Mouse (Mus musculus) Patski (cell line): Measurements from ENCODE around the gene Rnf39. TPM values are rescaled to one million over a fixed set of nuclear protein-coding genes. Genes with fewer than 3 reads are reported as not detected.

Source experiments
- ATAC-seq: fragments of 100-300 bp; one replicate; pipeline ENCODE4 v1.8.0; 2021
- CTCF ChIA-PET: fragments of 350-600 bp; sonication (Branson Sonifier 250); formaldehyde crosslinking; loops from one replicate; lab custom pipeline; 2022; ENCODE audit warnings: inconsistent platforms; lab: Charles Lee
- POLR2A ChIA-PET: fragments of 350-600 bp; sonication (Branson Sonifier 250); formaldehyde crosslinking; loops from one replicate; lab custom pipeline; 2022; ENCODE audit warnings: antibody characterized with exemption, inconsistent platforms; lab: Charles Lee
- DNase-seq: peaks from one replicate; pipeline ENCODE4 v3.0.0-alpha.2; 2011; ENCODE audit warnings: low read depth, low spot score
- H3K27me3 ChIP-seq: fragments of 371-371 bp; one replicate; pipeline ENCODE4 v1.5.1; 2021
- CTCF ChIP-seq: fragments of 100-300 bp; IDR thresholded peaks from one replicate; pipeline ENCODE4 v1.5.1; 2021
- in situ Hi-C: fragments of 300-500 bp; cut with MboI; formaldehyde crosslinking; loops from 3 replicates; pipeline ENCODE4 v1.11.1; 2018; ENCODE audit warnings: low pct_unique_long_range_greater_than_20kb, mixed read lengths
- polyA plus RNA-seq: library from polyadenylated mRNA; unstranded; gene quantifications from one replicate; pipeline ENCODE4 v1.2.3, GENCODE M21; 2021

Gene Rnf39
- polyA plus RNA-seq: 0.45 TPM

DNA sequence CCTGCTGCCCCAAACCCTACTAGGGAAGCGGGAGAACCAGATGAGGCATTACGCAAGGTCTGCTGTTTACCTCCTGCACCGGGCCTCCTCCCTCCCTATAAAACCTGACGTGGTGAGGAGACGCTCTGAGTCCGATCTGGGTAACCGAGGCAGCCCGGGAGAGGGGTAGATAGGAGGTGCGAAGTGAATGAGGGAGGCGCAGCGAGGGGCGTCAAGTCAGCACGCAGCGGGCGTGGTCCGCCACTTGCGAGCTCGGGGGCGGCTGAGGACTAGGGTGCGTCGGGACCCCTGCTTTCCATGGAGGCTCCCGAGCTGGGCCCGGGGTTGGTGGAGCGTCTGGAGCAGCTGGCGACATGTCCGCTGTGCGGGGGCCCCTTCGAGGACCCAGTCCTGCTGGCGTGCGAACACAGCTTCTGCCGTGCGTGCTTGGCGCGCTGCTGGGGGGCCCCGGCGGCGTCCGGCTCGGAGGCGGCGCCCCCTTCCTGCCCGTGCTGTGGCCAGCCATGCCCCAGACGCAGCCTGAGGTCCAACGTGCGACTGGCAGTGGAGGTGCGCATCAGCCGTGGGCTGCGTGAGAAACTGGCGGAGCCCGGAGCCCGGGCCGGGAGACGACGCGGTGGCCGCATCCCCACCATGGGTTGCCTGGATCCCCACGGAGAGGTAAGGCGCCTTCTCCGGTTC, at the start of gene Rnf39:
Gene Rnf39, plus strand, starts transcription at position 128 of the 681 bp plus-strand sequence.
- ChIA-PET CTCF (no interaction called here), POLR2A (interaction anchor here (0.6 kb wide), 1 partner anchor 12 kb away, joined by 3 read pairs; no protein-coding TSS in a partner anchor)
- no peak for TF ChIP-seq CTCF
- ATAC-seq: no peak
- no peak for DNase-seq
- in situ Hi-C loops: no loop called here
- no peaks in the 10 kb centered on the region for H3K27me3 ChIP-seq

- ChIA-PET CTCF (interaction anchor here (0.8 to 5.9 kb wide), 14 partner anchors 8 to 304 kb away, joined by 3 to 51 read pairs (median 6); no protein-coding TSS in a partner anchor), POLR2A (no interaction called here)
- ATAC-seq (no peak), DNase-seq (no peak)
- peaks cover 14% of the 10 kb centered on the region for H3K27me3 ChIP-seq
- in situ Hi-C loops: loop anchor here (5.0 kb wide), 2 partner anchors 159 to 309 kb away; partner anchors contain the start of gene Olfr94
- no peak for TF ChIP-seq CTCF
These were observed 49.3 kb upstream of the Rnf39 start for GRCm38 (mm10) chr17:36893387-36893786.

DNA sequence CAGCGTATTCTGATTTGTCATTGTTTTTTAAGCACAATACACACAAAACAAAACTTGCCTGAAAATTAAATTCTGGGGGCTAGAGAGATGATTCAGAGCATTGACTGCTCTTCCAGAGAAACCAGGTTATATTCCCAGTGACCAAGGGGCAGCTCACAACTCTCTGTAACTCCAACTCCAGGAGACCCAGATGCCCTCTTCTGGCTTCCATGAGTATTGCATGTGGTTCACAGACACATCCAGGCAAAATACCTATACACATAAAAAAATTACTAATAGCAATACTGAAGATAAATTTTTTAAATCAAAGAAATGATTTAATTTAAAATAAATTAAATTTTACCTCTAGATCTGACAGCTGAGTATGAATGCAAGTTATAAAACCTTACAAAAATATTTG, 46.1 kb upstream of the Rnf39 start:
- no peak for DNase-seq
- peaks cover 2% of the 10 kb centered on the region for H3K27me3 ChIP-seq
- no peak for ATAC-seq
- POLR2A ChIA-PET: no interaction called here
- CTCF ChIA-PET: interaction anchor here (0.9 to 2.6 kb wide), 8 partner anchors 9 to 110 kb away, joined by 3 to 12 read pairs (median 4); no protein-coding TSS in a partner anchor
- in situ Hi-C loops: no loop called here
- TF ChIP-seq CTCF: peak; percentile 65

GRCm38 (mm10) chr17:36897065-36897464, 45.7 kb upstream of the Rnf39 start:
- ATAC-seq (no peak), DNase-seq (no peak)
- ChIA-PET CTCF (interaction anchor here (0.9 to 2.6 kb wide), 9 partner anchors 9 to 110 kb away, joined by 3 to 12 read pairs (median 3); no protein-coding TSS in a partner anchor), POLR2A (no interaction called here)
- TF ChIP-seq CTCF: no peak
- peaks cover 4% of the 10 kb centered on the region for H3K27me3 ChIP-seq
- in situ Hi-C loops: no loop called here

- POLR2A ChIA-PET: no interaction called here
- no peak for TF ChIP-seq CTCF
These were observed 45.0 kb upstream of the Rnf39 start, which contains the start of gene Trim31 for GRCm38 (mm10) chr17:36897552-36898205. TSS of gene Trim31 (plus strand) at chr17:36898118.

DNA sequence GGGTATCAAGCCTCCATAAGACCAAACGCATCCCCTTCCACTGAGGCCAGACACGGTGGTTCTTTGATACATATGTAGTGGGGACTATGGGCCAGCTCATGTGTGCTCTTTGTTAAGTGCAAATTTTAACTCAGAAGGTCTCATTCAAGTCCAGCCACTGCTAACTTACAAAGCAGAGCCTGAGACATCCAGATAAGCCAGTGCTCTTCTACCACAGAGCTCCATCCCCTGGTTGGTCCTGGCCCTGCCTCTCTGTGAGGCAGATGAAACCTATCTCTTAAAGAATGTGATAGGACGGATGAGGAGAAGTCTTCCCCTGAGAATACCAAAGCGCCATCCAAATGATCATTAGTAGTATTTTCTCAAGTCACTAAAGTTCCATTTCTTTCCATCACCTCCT, 43.3 kb upstream of the Rnf39 start:
- H3K27me3 ChIP-seq: peaks cover 15% of the 10 kb centered on the region
- no peak for DNase-seq
- in situ Hi-C loops: no loop called here
- ChIA-PET POLR2A (no interaction called here), CTCF (no interaction called here)
- no peak for ATAC-seq
- TF ChIP-seq CTCF: no peak

More at GRCm38 (mm10) chr17:36897552-36898205, 45.0 kb upstream of the Rnf39 start, which contains the start of gene Trim31:
- CTCF ChIA-PET: interaction anchor here (0.8 to 2.6 kb wide), 4 partner anchors 9 to 73 kb away, joined by 3 to 12 read pairs (median 6); no protein-coding TSS in a partner anchor
- no peak for ATAC-seq
- H3K27me3 ChIP-seq: peaks cover 4% of the 10 kb centered on the region
- in situ Hi-C loops: no loop called here
- no peak for DNase-seq

DNA sequence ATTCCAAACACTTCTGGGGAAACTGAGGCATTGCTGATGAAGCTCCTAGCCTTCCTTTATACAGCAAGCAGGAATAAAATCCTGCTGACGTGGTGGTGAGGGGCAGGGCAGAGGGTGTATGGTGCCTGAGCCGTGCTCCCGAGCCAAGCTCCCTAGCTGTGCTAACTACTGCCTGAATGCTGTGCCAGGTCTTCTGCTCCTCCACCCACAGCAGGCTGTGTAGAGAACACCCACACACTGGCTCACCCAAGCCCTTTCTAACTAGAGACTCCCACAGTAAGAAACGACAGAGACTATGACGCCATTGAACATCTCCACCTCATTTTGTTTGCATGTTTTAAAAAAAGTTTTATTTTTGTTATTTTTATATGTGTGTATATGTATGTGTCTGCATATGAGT, 42.7 kb upstream of the Rnf39 start:
- in situ Hi-C loops: no loop called here
- CTCF ChIA-PET: interaction anchor here (2.4 kb wide), 2 partner anchors 7 to 14 kb away, joined by 10 read pairs; no protein-coding TSS in a partner anchor
- H3K27me3 ChIP-seq: peaks cover 16% of the 10 kb centered on the region
- DNase-seq (no peak), ATAC-seq (no peak)
- POLR2A ChIA-PET: interaction anchor here (0.7 kb wide), 1 partner anchor 76 kb away, joined by 3 read pairs; no protein-coding TSS in a partner anchor
- no peak for TF ChIP-seq CTCF

DNA sequence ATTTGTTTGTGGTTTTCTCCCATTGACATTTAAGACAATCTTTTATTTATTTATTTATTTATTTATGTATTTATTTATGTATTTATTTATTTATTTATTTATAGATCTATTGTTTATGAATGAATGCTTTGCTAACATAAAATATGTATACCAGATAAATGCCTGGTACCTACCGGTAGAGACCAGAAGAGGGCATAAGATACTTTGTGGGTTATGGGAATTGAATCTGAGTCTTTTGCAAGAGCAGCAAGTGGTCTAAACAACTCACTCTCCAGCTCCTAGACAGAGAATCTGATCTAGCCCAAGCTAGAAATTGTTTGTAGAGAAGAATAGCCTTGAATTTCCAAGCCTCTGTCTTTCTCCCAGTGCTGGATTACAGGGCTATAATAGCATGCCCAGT, 42.0 kb upstream of the Rnf39 start:
- ATAC-seq: no peak
- in situ Hi-C loops: no loop called here
- TF ChIP-seq CTCF: peak; percentile 19
- ChIA-PET POLR2A (no interaction called here), CTCF (interaction anchor here (2.4 kb wide), 2 partner anchors 8 to 14 kb away, joined by 10 read pairs; no protein-coding TSS in a partner anchor)
- no peak for DNase-seq
- H3K27me3 ChIP-seq: peaks cover 23% of the 10 kb centered on the region

GRCm38 (mm10) chr17:36903651-36904050, 39.1 kb upstream of the Rnf39 start:
- no peak for ATAC-seq
- peaks cover 27% of the 10 kb centered on the region for H3K27me3 ChIP-seq
- in situ Hi-C loops: no loop called here
- no peak for TF ChIP-seq CTCF
- DNase-seq: no peak
- POLR2A ChIA-PET: no interaction called here
- CTCF ChIA-PET: interaction anchor here (1.0 to 4.1 kb wide), 3 partner anchors 10 to 20 kb away, joined by 4 to 27 read pairs (median 10); no protein-coding TSS in a partner anchor

DNA sequence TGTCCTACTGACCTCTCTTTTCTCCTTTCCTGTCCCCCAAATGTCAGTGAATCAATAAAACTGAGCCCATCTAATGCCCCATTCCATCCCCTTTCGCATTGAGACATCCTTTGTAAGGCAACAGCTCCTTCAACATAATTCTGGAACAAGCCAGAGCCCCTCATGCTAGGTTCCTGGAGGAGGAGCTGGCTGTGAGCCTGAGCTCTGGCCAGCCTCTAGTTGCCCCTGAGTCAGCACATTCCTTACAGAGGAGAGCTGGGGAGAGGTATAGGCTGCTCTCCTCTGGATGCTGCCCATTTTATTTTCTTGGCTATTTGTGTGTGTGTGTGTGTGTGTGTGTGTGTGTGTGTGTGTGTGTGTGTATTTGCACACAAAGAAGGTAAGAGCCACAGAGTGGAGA, 34.5 kb upstream of the Rnf39 start:
- DNase-seq (no peak), ATAC-seq (no peak)
- CTCF ChIA-PET: interaction anchor here (1.8 to 1.9 kb wide), 2 partner anchors 15 to 89 kb away, joined by 5 to 10 read pairs; no protein-coding TSS in a partner anchor
- peaks cover 21% of the 10 kb centered on the region for H3K27me3 ChIP-seq
- in situ Hi-C loops: no loop called here
- no peak for TF ChIP-seq CTCF
- POLR2A ChIA-PET: no interaction called here
